Mouse (Mus musculus): ENCODE measurements around the gene 1700029I15Rik. TPM values are rescaled to one million over a fixed set of nuclear protein-coding genes. Genes with fewer than 3 reads are reported as not detected.

1700029I15Rik gene
- polyA plus RNA-seq (2012; rRNA removed) = 3.1 and 3.4 TPM in 2 replicates

DNA sequence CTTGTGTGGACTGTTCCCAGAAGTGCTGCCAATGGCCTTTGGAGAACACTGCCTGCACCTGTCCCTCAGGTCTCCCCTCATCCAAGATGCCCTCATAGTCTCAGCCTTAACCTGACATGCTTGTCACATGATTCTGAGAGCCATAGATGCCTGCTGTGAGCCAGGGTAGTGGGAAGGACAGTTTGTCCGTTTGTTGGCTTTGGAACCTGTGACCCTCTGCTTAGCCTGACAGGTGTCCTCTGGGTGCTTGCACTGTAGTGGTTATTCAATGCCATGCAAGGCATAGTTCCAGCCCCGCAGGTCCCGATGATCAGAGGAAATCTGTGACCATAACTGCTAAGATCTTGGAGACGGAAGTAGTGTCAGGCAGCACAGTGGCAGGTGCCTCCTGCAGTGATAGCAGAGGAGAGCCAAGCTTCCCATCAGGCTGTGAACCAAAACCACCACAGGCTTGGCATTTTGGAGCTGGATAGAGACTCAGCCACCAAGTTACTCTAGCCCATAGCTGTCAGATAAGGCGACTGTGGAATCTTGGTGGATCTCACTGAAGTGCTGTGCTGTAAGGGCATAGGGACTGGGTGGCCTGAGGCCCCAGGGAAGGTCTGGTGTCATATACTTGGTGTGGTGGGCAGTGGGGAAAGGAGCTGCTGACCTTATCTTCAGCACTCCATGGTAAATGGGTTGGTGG lies at the start of gene 1700029I15Rik:
1700029I15Rik (plus strand) TSS at position 638 of the 688 bp plus-strand sequence.

DNA sequence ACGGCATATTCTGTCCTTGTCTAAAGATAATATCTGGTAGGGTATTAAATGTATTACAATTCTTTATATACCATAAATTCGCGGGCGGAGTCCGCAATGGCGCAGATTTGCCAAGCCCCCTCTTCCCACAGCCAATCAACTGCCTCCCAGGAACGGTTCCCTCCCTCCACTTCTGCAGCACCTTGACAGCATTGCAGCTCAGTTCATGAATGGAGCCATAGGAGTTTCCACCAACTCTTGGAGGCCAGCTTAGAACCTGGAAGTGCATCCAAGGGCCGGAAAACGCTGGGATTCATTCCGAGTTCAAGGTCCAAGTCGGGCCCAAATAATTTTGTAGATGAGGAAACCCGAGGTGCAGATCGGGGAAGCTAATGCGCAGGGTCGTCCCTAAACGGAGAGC lies 7.8 kb upstream of the 1700029I15Rik start, which contains the start of the genes Pex16 and Large2:
Pex16 (plus strand) TSS at position 163 of the 400 bp plus-strand sequence.
Large2 (minus strand) TSS at position 356 of the 400 bp plus-strand sequence.

DNA sequence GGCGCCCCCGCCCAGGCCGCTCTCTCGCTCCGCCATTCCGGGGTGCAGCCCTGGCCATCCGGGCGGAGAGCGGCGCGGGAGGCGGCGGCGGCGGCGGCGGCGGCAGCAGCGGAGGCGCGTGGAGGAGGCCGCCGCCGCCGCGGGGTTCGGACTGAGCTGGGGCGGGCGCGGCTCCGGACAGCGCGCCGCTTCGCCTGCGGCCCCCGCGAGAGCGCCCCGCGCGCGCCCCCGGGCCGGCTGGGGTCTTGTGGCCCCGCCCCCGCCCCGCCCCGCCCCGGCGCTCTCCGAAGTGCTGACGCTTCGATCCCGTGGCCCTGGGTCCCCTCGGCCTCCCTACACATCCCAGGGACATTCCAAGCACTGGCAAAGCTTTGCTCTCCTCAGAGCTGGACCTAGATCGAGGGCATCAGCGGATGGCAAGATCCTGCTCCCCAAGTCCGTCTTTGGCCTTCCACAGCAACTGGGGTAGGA lies 18.8 kb downstream of the 1700029I15Rik start, which contains the start of gene Mapk8ip1:
Mapk8ip1 (minus strand) TSS at position 173 of the 471 bp plus-strand sequence.

DNA sequence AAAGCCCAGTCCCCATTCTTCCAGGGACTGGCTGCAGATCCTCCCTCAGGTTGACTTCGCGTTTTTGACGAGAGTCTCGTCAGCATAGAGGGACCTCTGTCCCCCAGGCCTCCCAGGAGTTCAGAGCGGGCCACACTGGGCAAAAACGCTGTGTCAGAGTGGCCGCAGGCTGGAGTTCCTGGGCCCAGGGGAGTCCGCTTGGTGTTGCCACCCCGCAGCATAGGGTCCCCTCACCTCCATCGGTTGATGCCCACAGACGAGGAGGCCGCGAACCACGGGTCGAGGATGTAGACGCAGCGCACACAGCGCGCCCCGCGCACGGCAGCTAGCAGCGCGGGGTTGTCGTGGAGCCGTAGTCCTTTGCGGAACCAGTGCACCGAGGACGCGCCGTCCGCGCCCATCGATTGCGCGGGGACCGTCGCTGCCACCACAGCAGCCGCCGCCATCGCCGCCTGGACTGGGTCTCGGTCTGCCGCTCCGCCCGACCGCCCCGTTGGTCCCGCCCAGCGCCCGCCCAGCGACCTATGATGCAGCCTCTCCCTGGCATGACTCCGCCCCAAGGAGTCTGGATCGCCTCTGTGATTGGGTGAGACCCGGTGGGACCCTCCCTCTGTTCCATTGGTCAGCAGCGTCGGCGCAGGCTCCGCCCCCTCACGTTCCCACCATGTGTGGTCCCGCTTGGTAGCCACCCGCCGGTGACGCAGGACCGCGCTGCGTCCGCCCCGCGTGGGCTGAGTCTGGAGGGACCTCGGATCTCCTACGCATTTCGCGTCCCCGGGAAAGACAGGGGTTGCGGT lies 51.4 kb downstream of the 1700029I15Rik start, which contains the start of gene Cry2:
Cry2 (minus strand) TSS at position 466 of the 797 bp plus-strand sequence.

Other genes starting within 250 kb of the 1700029I15Rik start
- gene Pex16, start 7.9 kb upstream of the 1700029I15Rik start, polyA plus RNA-seq (2012; rRNA removed) = 80.9 and 81.3 TPM in 2 replicates
- gene Large2, start 7.7 kb upstream of the 1700029I15Rik start, polyA plus RNA-seq (2012; rRNA removed) = 28.8 and 35.9 TPM in 2 replicates
- gene Mapk8ip1, start 18.7 kb downstream of the 1700029I15Rik start, polyA plus RNA-seq (2012; rRNA removed) = 17.8 and 18.8 TPM in 2 replicates
- 18.4 and 23.3 TPM in 2 replicates for gene Cry2, start 51.5 kb downstream of the 1700029I15Rik start, polyA plus RNA-seq (2012; rRNA removed)
- gene Slc35c1, start 78.0 kb downstream of the 1700029I15Rik start, polyA plus RNA-seq (2012; rRNA removed) = 326 and 466 TPM in 2 replicates
- 13.0 and 15.3 TPM in 2 replicates for gene Chst1, start 217.2 kb downstream of the 1700029I15Rik start, polyA plus RNA-seq (2012; rRNA removed)

Measured in colon, adult 2 months (tissue).